Mouse (Mus musculus) forebrain, embryonic 10.5 days (tissue): Measurements from ENCODE around the gene Il18bp. TPM values are rescaled to one million over a fixed set of nuclear protein-coding genes. Genes with fewer than 3 reads are reported as not detected.
"Not testable (repeated sequence)": the region's sequence is repeated elsewhere in the genome, so short reads cannot be mapped to it uniquely, and the experiment has no call there.

Source experiments
- DNase-seq: peaks from one replicate; pipeline ENCODE4 v3.0.0-alpha.2; 2017; ENCODE audit warnings: low spot score; ENCODE audit errors: extremely low spot score
- H3K27ac ChIP-seq: fragments of 300-500 bp; sonication (generic); 2 replicates; pipeline ENCODE4 v1.5.1; 2016; ENCODE audit warnings: mild to moderate bottlenecking
- H3K27me3 ChIP-seq: fragments of 300-500 bp; sonication (generic); 2 replicates; pipeline ENCODE4 v1.6.1; 2016; ENCODE audit warnings: mild to moderate bottlenecking; ENCODE audit not compliant: poor library complexity, severe bottlenecking
- H3K36me3 ChIP-seq: fragments of 300-500 bp; sonication (generic); replicated peaks from 2 replicates; pipeline ENCODE4 v1.6.1; 2016; ENCODE audit warnings: mild to moderate bottlenecking, moderate library complexity
- H3K4me1 ChIP-seq: fragments of 300-500 bp; sonication (generic); 2 replicates; pipeline ENCODE4 v1.6.1; 2016
- H3K4me3 ChIP-seq: fragments of 300-500 bp; sonication (generic); 2 replicates; pipeline ENCODE4 v1.5.1; 2016; ENCODE audit warnings: mild to moderate bottlenecking, moderate library complexity
- H3K9me3 ChIP-seq: fragments of 300-500 bp; sonication (generic); 2 replicates; pipeline ENCODE4 v1.6.1; 2016; ENCODE audit warnings: mild to moderate bottlenecking, moderate library complexity
- WGBS: fragments of 180-500 bp; shearing (Covaris S2); methylation state at CpG from one replicate; pipeline ENCODE4 v1.1.7; 2016; 5-methylcytosine and 5-hydroxymethylcytosine counted together
- polyA plus RNA-seq: library from polyadenylated mRNA; unstranded; fragments of >200 nt; fragmentation: Nextera tagmentation; extraction: Ambion mirVana; gene quantifications from 2 replicates; pipeline ENCODE4 v1.2.1, GENCODE M21; 2016

Gene Il18bp
- polyA plus RNA-seq, 1 experiment from 2014 or later: 3.9 TPM

DNA sequence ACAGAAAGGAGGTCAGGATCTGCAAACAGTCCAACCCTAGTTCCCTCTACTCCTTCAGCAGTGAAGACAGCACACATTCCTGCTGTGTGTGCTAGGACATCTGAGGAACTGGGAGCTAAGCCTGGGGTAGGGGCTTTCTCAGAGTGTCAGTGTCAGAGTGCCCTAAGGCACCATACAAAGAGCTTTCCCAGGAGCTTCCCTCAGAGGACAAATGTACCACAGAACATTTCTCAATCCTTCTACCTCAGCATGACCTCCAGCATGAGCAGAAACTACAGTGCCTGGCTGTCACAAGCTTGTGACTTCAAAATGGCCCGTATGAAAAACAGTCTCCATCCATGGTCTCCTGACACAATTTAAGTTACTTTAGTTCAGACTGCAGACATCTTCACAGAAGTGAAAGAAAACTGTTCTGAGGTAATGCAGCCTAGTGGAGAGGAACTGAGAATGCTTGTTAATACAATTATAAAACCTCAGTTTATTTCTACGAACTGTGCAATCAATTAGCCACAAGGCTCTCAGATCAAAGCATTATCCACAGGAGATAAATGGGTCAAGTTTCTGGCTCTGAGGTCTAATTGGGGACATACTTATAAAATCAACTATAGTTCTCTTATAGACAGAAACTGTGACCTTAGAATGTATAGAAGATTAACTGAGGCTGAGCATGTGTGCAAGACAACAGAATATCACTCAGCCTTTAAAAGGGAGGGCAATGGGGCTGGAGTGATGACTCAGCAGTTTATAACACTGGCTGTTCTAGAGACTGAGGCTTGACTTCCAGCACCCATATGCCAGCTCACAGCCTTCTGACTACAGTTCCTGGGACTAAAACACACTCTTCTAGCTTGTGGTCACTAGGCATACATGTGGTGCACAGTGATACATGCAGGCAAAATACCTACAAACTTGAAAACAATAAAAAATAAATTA is 7.0 kb upstream of the Il18bp start:
- Histone ChIP-seq H3K36me3 (peaks cover 93% of the 10 kb centered on the region), H3K4me1 (no peaks in the 10 kb centered on the region), H3K9me3 (no peaks in the 10 kb centered on the region), H3K27ac (no peak overlapping the region), H3K4me3 (no peak overlapping the region), H3K27me3 (no peaks in the 10 kb centered on the region)
- WGBS: 84% methylated on average over 2 of the region's 2 CpGs
- DNase-seq: no peak

DNA sequence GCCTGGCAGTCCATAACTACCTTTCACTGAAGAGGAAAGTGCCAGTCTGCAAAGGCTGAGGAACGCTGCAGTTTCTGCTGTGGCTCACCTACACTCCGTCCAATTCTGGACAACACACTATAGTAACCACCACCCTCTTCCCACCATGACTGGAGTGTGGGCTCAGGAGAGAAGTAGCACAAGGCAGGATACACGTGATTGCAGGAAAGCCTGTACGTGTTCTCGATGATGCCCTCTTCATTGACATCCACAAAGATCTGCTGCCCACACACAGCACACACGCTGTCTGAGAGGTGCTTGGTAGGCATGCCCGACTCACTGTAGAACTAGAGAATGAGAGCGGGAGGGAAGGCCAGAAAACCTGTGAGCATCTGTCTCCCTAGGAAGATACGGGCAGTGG is 5.3 kb upstream of the Il18bp start:
- WGBS: 97% methylated on average over 9 of the region's 9 CpGs
- Histone ChIP-seq H3K4me1 (no peaks in the 10 kb centered on the region), H3K4me3 (no peak overlapping the region), H3K27ac (no peak overlapping the region), H3K36me3 (peaks cover 96% of the 10 kb centered on the region), H3K9me3 (no peaks in the 10 kb centered on the region), H3K27me3 (no peaks in the 10 kb centered on the region)
- DNase-seq: no peak

DNA sequence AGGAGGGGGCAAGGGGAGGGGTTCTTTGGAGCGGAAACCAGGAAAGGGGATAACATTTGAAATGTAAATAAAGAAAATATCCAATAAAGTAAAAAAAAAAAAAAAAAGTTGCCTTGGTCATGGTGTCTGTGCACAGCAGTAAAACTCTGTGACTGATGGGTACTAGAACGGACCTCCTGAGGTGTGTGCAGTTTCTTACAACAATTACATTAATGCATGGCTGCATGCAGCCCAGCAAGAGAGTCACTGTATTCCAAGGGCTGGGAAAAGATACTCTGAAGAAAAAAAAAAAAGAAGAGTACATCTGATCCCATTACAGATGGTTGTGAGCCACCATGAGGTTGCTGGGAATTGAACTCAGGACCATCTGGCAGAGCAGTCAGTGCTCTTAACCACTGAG is 2.4 kb upstream of the Il18bp start:
- 94% methylated on average over 2 of the region's 2 CpGs for WGBS
- H3K4me3 ChIP-seq, H3K9me3 ChIP-seq, H3K4me1 ChIP-seq, DNase-seq, H3K27me3 ChIP-seq, H3K27ac ChIP-seq: not testable (repeated sequence)
- H3K36me3 ChIP-seq: peaks cover 99% of the 10 kb centered on the region

DNA sequence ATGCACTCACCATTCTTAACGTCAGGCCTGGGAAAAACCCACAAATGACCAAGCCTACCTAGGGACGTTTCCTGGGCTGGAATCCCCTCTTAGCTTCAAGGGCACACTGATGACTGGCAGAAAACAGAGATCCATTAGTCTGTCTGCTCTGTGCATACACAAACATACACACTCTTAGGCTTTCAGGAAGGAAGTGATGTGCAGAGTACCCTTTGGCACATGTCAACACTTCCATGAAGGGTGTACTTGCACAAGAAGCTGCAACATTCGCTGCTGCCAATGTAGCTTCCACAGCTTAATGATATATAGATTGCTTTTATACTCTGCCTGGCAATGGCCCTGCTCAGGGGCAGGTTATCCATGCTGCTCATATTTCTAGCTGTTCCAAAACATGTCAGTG is 872 bp upstream of the Il18bp start:
- no peak for DNase-seq
- Histone ChIP-seq H3K9me3 (no peaks in the 10 kb centered on the region), H3K4me3 (no peak overlapping the region), H3K4me1 (no peaks in the 10 kb centered on the region), H3K27me3 (no peaks in the 10 kb centered on the region), H3K36me3 (peaks cover 99% of the 10 kb centered on the region), H3K27ac (no peak overlapping the region)
- 73% methylated on average over 3 of the region's 3 CpGs for WGBS

DNA sequence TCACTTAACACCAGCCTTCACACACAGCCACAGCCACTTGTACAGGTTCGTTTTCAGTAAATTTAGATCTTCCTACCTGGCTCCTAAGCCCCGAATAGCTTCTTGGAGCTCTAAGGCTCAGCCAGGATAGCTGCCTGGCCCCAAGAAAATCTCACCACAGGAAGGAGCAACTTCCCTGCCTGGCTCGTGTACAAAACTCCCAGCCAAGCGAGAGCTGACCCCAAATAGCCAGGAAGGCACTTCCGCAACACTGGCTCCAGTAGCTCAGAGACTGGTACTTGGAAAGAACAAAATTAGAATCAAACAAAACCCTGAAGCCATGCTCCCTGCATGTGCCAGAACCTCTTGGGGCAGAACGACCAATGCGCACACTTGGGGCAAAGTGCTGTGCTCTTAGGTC is 456 bp downstream of the Il18bp start:
- Histone ChIP-seq H3K36me3 (peaks cover 99% of the 10 kb centered on the region), H3K9me3 (no peaks in the 10 kb centered on the region), H3K27me3 (no peaks in the 10 kb centered on the region), H3K27ac (no peak overlapping the region), H3K4me3 (no peak overlapping the region), H3K4me1 (no peaks in the 10 kb centered on the region)
- no peak for DNase-seq
- WGBS: 85% methylated on average over 7 of the region's 7 CpGs

DNA sequence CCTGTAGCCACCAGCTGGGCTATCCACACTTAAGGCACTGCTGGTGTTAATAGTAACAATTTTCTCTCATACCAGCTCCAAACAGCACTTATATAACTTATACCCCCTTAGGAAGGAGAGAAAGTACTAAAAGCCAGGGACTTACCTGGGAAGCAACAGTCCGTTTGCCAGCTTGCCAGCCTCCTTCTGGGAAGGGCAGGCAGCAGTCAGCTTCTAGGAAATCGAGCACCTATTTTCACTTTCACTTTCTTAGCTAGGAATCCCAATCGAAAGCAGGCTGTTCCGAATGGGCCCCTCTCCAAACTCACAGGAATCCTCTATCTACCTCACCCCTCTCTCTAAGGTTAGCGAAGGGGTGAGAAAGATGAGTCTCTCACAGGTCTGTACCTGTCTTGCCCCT is 1.0 kb downstream of the Il18bp start:
- DNase-seq: no peak
- no peaks in the 10 kb centered on the region for H3K27me3 ChIP-seq
- peaks cover 99% of the 10 kb centered on the region for H3K36me3 ChIP-seq
- 92% methylated on average over 5 of the region's 5 CpGs for WGBS
- no peaks in the 10 kb centered on the region for H3K9me3 ChIP-seq
- H3K4me3 ChIP-seq: no peak overlapping the region
- no peaks in the 10 kb centered on the region for H3K4me1 ChIP-seq
- H3K27ac ChIP-seq: no peak overlapping the region

DNA sequence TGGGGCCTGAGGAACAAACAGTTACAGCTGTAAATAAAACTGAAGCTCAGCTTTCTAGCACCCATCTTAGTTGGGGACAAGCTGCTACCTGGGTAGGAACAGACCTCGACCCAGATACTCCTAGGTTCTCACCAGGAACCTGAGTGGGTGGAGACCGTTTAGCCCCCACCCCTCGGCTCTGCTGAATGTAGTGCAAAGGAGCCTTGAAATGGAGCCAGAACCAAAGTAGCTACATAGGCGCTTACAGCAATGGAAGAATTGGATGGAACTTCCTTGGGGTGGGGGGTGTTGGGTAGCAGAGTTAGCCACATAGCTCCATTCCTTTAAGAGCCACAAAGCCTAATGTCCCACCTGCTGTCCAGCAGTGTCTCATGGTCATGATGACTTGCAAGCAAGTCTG is 1.6 kb downstream of the Il18bp start:
- no peak for DNase-seq
- Histone ChIP-seq H3K27me3 (no peaks in the 10 kb centered on the region), H3K4me3 (no peak overlapping the region), H3K9me3 (no peaks in the 10 kb centered on the region), H3K4me1 (no peaks in the 10 kb centered on the region), H3K27ac (no peak overlapping the region), H3K36me3 (peaks cover 99% of the 10 kb centered on the region)
- 90% methylated on average over 4 of the region's 4 CpGs for WGBS

DNA sequence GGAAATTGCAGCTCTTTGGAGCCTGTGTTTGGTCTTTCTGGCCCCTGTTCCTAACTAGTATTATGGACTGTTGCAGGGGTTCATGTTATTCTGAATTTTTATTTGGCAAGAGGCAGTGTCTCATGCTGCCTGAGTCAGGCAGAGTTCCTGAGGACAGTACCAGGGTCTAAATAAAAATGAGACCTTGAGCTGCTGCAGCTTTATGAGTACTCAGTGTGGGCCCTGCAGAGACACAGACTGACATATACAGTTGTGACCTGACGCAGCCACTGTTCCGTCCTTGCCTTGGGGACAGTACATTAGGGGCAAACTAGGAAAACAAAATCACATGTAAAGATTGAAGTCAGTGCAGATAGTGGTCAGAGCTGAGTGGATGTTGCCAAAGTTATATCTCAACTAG is 3.5 kb downstream of the Il18bp start:
- no peak overlapping the region for H3K27ac ChIP-seq
- no peaks in the 10 kb centered on the region for H3K27me3 ChIP-seq
- no peak for DNase-seq
- no peaks in the 10 kb centered on the region for H3K4me1 ChIP-seq
- whole genome bisulfite sequencing: 95% methylated on average over 2 of the region's 2 CpGs
- H3K4me3 ChIP-seq: no peak overlapping the region
- H3K36me3 ChIP-seq: peaks cover 100% of the 10 kb centered on the region
- H3K9me3 ChIP-seq: no peaks in the 10 kb centered on the region

DNA sequence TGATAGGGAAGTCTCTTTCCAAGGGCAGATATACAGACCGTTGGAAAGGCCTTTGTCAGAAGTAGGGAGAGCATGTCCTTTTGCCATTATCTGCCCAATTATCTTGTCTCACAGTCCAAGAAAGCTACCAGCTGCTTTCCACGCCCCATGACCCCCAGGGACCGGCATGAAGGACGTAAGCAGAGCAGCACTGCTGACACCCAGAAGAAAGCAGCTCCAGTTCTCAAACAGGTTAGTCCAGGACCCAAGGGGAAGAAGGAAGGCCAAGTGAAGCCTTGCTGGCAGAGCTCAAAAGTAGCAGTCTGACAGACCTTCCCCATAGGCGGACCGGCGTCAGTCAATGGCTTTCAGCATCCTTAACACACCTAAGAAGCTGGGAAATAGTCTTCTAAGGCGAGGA is 5.1 kb downstream of the Il18bp start:
- Histone ChIP-seq H3K27me3 (no peaks in the 10 kb centered on the region), H3K4me3 (no peak overlapping the region), H3K27ac (no peak overlapping the region), H3K36me3 (peaks cover 100% of the 10 kb centered on the region), H3K4me1 (no peaks in the 10 kb centered on the region), H3K9me3 (no peaks in the 10 kb centered on the region)
- WGBS: 95% methylated on average over 8 of the region's 8 CpGs
- DNase-seq: no peak

DNA sequence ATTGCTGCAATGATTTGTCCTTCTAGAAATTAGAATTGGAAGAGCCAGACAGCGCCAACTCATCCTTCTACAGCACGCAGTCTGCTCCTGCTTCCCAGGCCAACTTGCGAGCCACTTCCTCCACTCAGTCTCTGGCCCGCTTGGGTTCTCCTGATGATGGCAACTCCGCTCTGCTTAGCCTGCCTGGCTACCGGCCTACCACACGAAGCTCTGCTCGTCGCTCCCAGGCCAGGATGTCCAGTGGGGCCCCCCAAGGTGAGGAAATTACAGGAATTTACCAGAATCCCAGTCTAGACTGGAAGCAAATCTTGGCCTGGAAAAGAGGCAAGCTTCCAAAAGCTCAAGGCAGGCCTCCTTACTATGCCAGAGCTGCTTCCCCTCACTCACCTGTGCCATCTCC is 6.6 kb downstream of the Il18bp start:
- Histone ChIP-seq H3K4me1 (no peaks in the 10 kb centered on the region), H3K9me3 (no peaks in the 10 kb centered on the region), H3K4me3 (no peak overlapping the region), H3K27ac (no peak overlapping the region), H3K27me3 (no peaks in the 10 kb centered on the region), H3K36me3 (peaks cover 100% of the 10 kb centered on the region)
- WGBS: 93% methylated on average over 9 of the region's 9 CpGs
- DNase-seq: no peak

DNA sequence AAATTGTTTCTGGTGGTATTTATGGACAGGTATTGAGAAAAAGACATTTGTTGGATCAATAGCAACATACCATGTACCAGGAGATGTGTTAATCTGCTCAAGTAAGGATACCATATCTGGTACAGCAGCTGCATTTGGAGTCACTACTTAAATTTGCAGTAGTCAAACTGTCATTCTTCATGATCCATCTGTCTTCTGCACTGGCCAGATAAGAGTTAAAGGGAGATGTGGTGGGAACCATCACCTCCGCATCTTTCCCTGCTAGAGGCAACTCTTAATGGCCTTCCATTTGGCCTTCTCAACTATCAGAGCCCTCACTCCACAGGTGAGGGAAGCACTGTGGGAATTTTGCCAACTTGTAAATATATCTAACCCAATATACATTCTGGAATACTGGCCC is 12.0 kb downstream of the Il18bp start:
- peaks cover 100% of the 10 kb centered on the region for H3K36me3 ChIP-seq
- DNase-seq: no peak
- no peaks in the 10 kb centered on the region for H3K4me1 ChIP-seq
- H3K4me3 ChIP-seq: no peak overlapping the region
- H3K9me3 ChIP-seq: no peaks in the 10 kb centered on the region
- no peak overlapping the region for H3K27ac ChIP-seq
- 90% methylated on average over 1 of the region's 1 CpGs for WGBS
- no peaks in the 10 kb centered on the region for H3K27me3 ChIP-seq

DNA sequence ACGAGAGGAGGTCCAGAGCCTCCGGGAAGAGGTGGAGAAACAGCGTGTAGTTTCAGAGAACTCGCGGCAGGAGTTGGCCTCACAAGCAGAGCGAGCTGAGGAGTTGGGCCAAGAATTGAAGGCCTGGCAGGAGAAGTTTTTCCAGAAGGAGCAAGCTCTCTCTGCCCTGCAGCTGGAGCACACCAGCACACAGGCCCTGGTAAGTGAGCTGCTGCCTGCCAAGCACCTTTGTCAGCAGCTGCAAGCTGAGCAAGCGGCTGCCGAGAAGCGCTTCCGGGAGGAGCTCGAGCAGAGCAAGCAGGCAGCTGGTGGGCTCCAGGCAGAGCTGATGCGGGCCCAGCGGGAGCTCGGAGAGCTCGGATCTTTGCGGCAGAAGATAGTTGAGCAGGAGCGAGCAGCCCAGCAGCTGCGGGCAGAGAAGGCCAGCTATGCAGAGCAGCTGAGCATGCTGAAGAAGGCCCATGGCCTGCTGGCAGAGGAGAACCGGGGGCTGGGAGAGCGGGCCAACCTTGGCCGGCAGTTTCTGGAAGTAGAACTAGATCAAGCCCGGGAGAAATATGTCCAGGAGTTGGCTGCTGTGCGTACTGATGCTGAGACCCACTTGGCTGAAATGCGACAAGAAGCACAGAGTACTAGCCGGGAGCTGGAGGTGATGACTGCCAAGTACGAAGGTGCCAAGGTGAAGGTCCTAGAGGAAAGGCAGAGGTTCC is 17.4 kb downstream of the Il18bp start:
- WGBS: 95% methylated on average over 26 of the region's 26 CpGs
- no peaks in the 10 kb centered on the region for H3K27me3 ChIP-seq
- DNase-seq: no peak

DNA sequence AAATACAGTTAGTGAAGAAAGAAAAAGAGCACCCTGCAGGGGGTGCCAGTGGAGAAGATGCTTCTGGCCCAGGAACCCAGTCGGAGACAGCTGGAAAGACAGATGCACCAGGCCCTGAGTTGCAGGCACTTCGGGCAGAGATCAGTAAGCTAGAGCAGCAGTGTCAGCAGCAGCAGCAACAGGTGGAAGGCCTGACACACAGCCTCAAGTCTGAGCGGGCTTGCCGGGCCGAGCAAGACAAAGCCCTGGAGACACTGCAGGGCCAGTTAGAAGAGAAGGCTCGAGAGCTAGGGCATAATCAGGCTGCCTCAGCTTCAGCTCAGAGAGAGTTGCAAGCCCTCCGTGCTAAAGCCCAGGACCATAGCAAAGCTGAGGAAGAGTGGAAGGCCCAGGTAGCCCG is 18.2 kb downstream of the Il18bp start:
- H3K36me3 ChIP-seq: peaks cover 100% of the 10 kb centered on the region
- no peak for DNase-seq
- H3K4me3 ChIP-seq: no peak overlapping the region
- no peak overlapping the region for H3K27ac ChIP-seq
- WGBS: 92% methylated on average over 8 of the region's 8 CpGs
- no peaks in the 10 kb centered on the region for H3K4me1 ChIP-seq
- H3K27me3 ChIP-seq: no peaks in the 10 kb centered on the region
- no peaks in the 10 kb centered on the region for H3K9me3 ChIP-seq

More for the DNA sequence above, 17.4 kb downstream of the Il18bp start:
- peaks cover 100% of the 10 kb centered on the region for H3K36me3 ChIP-seq
- no peaks in the 10 kb centered on the region for H3K4me1 ChIP-seq
- H3K9me3 ChIP-seq: no peaks in the 10 kb centered on the region
- H3K27ac ChIP-seq: no peak overlapping the region
- no peak overlapping the region for H3K4me3 ChIP-seq
